Mouse (Mus musculus) liver, embryonic 15.5 days (tissue): Measurements from ENCODE around the gene 1700023F06Rik. TPM values are rescaled to one million over a fixed set of nuclear protein-coding genes. Genes with fewer than 3 reads are reported as not detected.

ENCODE experiments used
- ATAC-seq: fragments of 200-750 bp; cut with Nextera tagmentation; 2 replicates; pipeline ENCODE4 v1.8.0; 2017; ENCODE audit warnings: moderate number of reproducible peaks, mild to moderate bottlenecking, moderate library complexity; ENCODE audit not compliant: insufficient read depth
- H3K27ac ChIP-seq: fragments of 300-500 bp; sonication (generic); replicated peaks from 2 replicates; pipeline ENCODE4 v1.5.1; 2015; ENCODE audit warnings: mild to moderate bottlenecking, inconsistent platforms
- H3K27me3 ChIP-seq: fragments of 300-500 bp; sonication (generic); 2 replicates; pipeline ENCODE4 v1.6.1; 2015; ENCODE audit warnings: mild to moderate bottlenecking, inconsistent platforms
- H3K36me3 ChIP-seq: fragments of 300-500 bp; sonication (generic); replicated peaks from 2 replicates; pipeline ENCODE4 v1.6.1; 2015; ENCODE audit warnings: moderate library complexity, mild to moderate bottlenecking, inconsistent platforms
- H3K4me1 ChIP-seq: fragments of 300-500 bp; sonication (generic); replicated peaks from 2 replicates; pipeline ENCODE4 v1.6.1; 2015; ENCODE audit warnings: inconsistent platforms
- H3K4me2 ChIP-seq: fragments of 300-500 bp; sonication (generic); 2 replicates; pipeline ENCODE4 v1.6.1; 2015; ENCODE audit warnings: moderate library complexity, mild to moderate bottlenecking, inconsistent platforms
- H3K4me3 ChIP-seq: fragments of 300-500 bp; sonication (generic); replicated peaks from 2 replicates; pipeline ENCODE4 v1.5.1; 2015; ENCODE audit warnings: mild to moderate bottlenecking, inconsistent platforms
- H3K9ac ChIP-seq: fragments of 300-500 bp; sonication (generic); 2 replicates; pipeline ENCODE4 v1.6.1; 2015; ENCODE audit warnings: moderate library complexity, mild to moderate bottlenecking, inconsistent platforms
- H3K9me3 ChIP-seq: fragments of 300-500 bp; sonication (generic); replicated peaks from 2 replicates; pipeline ENCODE4 v1.6.1; 2016; ENCODE audit warnings: inconsistent platforms
- WGBS: fragments of 180-500 bp; shearing (Covaris S2); methylation state at CpG from one replicate; pipeline ENCODE4 v1.1.7; 2015; ENCODE audit warnings: mixed read lengths; ENCODE audit not compliant: insufficient replicate concordance; 5-methylcytosine and 5-hydroxymethylcytosine counted together
- polyA plus RNA-seq: library from polyadenylated mRNA; unstranded; fragments of >200 nt; fragmentation: Nextera tagmentation; extraction: Ambion mirVana; gene quantifications from 2 replicates; pipeline ENCODE4 v1.2.1, GENCODE M21; 2015

1700023F06Rik gene
- polyA plus RNA-seq, 1 experiment from 2014 or later: 0.08 TPM

DNA sequence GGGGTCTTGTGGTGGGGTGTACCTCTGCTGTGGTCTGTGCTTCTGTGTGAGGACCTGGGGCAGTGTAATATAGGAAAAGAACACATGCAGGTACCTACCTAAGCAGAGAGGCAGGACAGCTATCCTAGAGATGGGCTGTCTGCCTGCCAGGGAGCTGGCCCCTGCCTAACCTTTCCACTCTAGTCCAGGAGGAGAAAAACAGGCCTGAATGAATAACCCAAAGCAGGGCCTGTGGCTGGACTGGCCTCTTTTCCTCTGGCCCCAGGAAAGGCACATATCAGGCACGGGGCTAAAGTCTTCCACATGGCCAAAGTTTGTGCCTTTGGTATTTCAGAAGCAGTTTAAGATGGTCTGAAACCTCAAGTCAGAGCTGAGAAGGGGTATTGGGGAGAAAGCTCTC lies 27.9 kb downstream of the 1700023F06Rik start:
- no peak for ATAC-seq
- H3K4me1 ChIP-seq: peaks cover 11% of the 10 kb centered on the region; the same call in 1 of the 2 replicates
- H3K9me3 ChIP-seq: no peaks in the 10 kb centered on the region
- H3K36me3 ChIP-seq: no peaks in the 10 kb centered on the region
- H3K27me3 ChIP-seq: no peaks in the 10 kb centered on the region
- H3K4me3 ChIP-seq: no peak overlapping the region
- 50% methylated on average over 1 of the region's 1 CpGs for WGBS
- no peak overlapping the region for H3K9ac ChIP-seq
- H3K4me2 ChIP-seq: no peak overlapping the region
- no peak overlapping the region for H3K27ac ChIP-seq

DNA sequence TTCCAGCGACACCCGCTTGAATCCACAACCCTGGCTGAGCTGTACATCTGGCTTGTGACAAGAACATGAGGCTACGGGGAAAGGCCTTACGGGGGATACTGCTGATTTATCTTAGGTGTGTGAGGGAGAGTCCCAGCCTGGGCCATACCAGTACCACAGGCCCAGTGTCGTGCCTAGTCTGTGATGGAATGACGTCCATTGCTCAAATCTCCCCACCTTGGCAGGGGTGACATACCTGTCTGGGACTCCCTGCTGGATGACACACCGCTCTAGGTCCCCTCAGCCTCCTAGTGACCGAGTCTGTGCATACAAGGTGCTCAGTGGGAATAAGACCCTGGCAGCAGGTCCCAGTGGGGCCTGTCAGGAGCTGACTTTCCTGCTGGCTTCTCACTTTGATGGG lies 29.6 kb downstream of the 1700023F06Rik start:
- Histone ChIP-seq H3K4me1 (peaks cover 25% of the 10 kb centered on the region), H3K36me3 (no peaks in the 10 kb centered on the region), H3K4me3 (no peak overlapping the region), H3K4me2 (no peak overlapping the region), H3K9ac (no peak overlapping the region), H3K27ac (no peak overlapping the region), H3K27me3 (no peaks in the 10 kb centered on the region), H3K9me3 (no peaks in the 10 kb centered on the region)
- ATAC-seq: no peak
- 72% methylated on average over 8 of the region's 8 CpGs for WGBS

DNA sequence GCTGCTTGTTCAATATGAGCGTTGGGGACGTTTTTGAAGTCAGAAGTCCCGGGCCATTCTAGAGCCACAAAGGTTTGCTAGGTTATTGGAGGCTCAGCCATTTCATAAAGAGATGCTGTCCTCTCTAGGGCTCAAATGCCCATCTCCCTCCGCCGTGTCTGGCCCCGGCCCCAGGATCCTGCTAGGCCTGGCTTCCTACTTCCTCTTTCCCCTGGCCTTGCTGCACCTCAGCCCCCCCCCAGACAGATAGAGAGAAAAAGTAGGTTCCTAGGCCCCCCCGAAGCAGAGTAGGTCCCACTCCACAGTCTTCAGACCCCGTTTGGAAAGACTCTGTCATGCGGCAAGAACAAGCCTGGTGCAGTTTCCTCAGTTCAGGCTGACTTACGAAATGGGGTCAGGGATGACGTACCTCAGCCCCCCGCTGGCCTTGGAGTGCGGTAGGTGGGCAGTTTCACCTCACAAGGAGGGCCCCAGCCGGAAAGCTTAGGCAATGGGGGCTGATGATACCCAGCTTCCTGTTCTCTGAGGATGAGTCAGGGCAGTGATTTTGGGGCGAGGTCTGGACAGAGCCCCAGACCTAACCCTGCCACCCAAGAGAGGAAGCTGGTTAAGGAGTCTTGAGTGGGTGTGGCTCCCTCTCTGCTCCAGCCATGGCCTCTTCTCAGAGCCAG lies 30.4 kb downstream of the 1700023F06Rik start:
- H3K36me3 ChIP-seq: no peaks in the 10 kb centered on the region
- H3K4me2 ChIP-seq: peak overlapping the region; percentile 15; the same call in 1 of the 2 replicates
- H3K4me3 ChIP-seq: no peak overlapping the region
- H3K9me3 ChIP-seq: no peaks in the 10 kb centered on the region
- WGBS: 34% methylated on average over 15 of the region's 15 CpGs
- peaks cover 5% of the 10 kb centered on the region; the same call in 1 of the 2 replicates for H3K27me3 ChIP-seq
- peaks cover 32% of the 10 kb centered on the region for H3K4me1 ChIP-seq
- H3K9ac ChIP-seq: no peak overlapping the region
- ATAC-seq: peak; percentile 17; the same call in 1 of the 2 replicates
- H3K27ac ChIP-seq: no peak overlapping the region

DNA sequence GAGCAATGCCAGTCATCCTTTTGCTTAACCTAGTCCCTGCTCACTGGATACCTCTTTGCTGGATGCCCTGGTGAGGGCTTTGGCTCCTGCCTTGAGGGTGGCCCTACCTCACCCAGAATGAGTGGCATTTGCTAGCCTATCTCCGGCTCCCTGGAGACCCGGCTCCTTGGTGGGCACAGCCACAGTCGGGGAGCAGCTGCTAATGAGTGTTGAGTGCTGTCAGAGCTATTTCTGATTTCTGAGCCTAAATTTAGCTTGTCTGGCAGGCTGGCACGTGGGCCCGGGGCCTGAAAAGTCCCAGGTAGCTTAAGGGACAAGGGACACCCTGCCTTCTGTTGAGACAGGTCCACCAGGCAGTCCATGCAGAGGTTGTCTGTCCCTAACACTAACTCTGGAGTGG lies 31.1 kb downstream of the 1700023F06Rik start:
- peak overlapping the region; percentile 15 for H3K4me2 ChIP-seq
- no peaks in the 10 kb centered on the region for H3K36me3 ChIP-seq
- H3K27ac ChIP-seq: no peak overlapping the region
- ATAC-seq: no peak
- H3K4me1 ChIP-seq: peaks cover 32% of the 10 kb centered on the region
- no peaks in the 10 kb centered on the region for H3K9me3 ChIP-seq
- WGBS: 53% methylated on average over 5 of the region's 5 CpGs
- H3K27me3 ChIP-seq: peaks cover 12% of the 10 kb centered on the region
- H3K9ac ChIP-seq: no peak overlapping the region
- no peak overlapping the region for H3K4me3 ChIP-seq

DNA sequence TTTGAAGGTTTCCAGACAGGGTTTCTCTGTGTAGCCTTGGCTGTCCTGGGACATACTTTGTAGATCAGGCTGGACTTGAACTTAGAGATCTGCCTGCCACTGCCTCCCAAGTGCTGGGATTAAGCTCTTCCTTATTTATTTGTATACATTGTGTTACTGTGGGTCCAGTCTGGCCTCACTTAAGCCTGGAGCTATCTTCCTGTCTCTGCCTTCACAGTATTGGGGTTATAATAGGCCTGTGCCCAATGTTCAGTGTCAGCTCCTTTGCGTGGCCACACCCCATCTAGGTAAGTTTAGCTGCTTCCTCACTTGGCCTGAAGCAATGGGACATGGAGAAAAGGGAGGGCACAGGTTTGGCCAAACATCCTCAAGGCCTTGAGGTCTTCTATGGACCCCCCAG lies 31.8 kb downstream of the 1700023F06Rik start:
- no peak for ATAC-seq
- 74% methylated on average over 1 of the region's 1 CpGs for WGBS
- H3K27me3 ChIP-seq: peaks cover 19% of the 10 kb centered on the region
- H3K4me3 ChIP-seq: no peak overlapping the region
- no peaks in the 10 kb centered on the region for H3K9me3 ChIP-seq
- H3K36me3 ChIP-seq: no peaks in the 10 kb centered on the region
- no peak overlapping the region for H3K9ac ChIP-seq
- peaks cover 33% of the 10 kb centered on the region for H3K4me1 ChIP-seq
- H3K27ac ChIP-seq: no peak overlapping the region
- H3K4me2 ChIP-seq: 0 out of 2 replicates have a peak overlapping the region, but pooled peaks have one; percentile 15

DNA sequence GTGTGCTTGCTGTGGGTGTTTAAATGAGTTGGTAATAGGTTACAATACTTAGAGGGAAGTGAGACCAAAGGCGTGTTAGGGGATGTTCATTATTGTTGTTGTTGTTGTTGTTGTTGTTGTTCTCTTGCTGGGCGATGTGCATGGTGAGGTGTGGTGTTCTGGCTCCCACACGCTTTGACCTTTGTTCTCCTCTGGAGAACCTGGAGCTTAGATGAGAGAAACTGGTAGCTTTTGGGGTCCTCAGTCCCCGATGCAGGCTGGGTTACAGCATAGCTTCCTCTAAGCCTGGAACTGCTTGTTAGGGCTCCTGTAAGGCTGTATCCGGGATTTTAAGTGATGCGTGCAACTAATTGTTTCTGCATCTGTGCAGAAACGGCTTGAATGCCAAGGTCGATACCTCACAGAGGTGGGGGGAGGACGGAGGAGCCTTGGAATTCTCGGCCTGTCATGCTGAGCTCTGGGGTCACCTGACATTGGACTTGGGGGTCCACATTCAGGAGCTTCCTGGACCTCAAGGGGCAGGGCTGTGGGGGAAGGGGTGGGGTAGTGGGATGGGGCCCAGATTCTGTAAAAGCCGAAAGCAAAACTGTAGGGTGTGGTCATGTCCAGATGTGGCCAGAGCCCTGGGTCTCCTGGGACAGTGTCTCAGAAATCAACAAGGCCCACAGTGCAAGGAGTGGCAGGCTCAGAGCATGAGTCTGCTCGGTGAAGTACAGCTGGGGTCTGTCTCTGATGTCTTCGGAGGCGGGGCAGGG lies 32.5 kb downstream of the 1700023F06Rik start:
- no peak for ATAC-seq
- H3K27me3 ChIP-seq: peaks cover 26% of the 10 kb centered on the region
- H3K4me1 ChIP-seq: peaks cover 40% of the 10 kb centered on the region
- no peaks in the 10 kb centered on the region for H3K36me3 ChIP-seq
- WGBS: 40% methylated on average over 14 of the region's 14 CpGs
- no peak overlapping the region for H3K4me3 ChIP-seq
- 0 out of 2 replicates have a peak overlapping the region, but pooled peaks have one; percentile 11 for H3K27ac ChIP-seq
- peak overlapping the region; percentile 20 for H3K4me2 ChIP-seq
- no peaks in the 10 kb centered on the region for H3K9me3 ChIP-seq
- H3K9ac ChIP-seq: no peak overlapping the region

DNA sequence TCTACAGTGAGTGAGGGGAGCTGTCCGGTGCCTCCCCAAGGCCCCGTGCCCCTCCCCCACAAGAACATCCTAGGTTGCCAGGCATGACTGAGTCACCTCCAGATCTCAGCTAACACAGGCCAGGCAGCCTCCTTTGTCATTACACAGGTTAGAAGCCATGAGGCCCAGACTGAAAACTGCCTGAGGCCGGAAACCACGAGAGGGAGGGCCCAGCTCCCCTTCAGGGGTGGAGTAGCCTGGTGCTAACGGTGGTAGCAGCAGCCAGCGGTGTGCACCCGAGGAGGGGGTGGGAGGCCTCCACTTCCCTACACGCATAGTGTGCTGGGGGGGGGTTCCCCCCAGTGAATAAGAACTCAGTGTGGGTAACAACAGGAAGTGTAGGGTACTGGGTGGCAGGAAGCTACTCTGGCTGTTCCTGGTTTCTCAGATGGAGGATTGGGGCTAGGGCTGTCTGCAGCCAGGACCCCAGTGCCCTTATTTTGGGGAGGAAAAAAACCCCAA lies 33.4 kb downstream of the 1700023F06Rik start:
- Histone ChIP-seq H3K9me3 (no peaks in the 10 kb centered on the region), H3K4me1 (peaks cover 45% of the 10 kb centered on the region), H3K4me2 (peak overlapping the region; percentile 69), H3K36me3 (no peaks in the 10 kb centered on the region), H3K4me3 (no peak overlapping the region), H3K27me3 (peaks cover 35% of the 10 kb centered on the region), H3K9ac (no peak overlapping the region), H3K27ac (peak overlapping the region; percentile 64)
- 10% methylated on average over 8 of the region's 8 CpGs for WGBS
- peak; percentile 58 for ATAC-seq

DNA sequence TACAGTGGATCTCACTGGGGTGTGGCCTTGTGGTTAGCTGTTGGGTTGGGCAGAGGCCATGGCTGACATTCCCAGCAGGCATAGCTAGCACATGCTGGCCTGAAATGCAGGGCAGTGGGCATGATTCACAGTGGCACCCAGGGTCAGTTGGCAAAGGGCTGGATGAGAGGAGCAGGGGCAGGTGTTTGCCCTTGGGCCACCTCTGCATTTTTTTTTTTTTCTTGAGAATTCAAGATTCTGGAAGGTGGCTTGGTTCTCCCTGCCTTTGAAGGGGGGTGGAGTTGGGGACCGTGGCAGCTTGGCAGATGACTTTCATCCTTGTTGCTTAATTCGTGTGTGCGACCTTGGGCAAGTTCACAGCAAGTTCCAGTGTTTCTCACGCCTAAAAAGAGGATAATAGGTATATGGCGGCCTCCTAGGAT lies 33.9 kb downstream of the 1700023F06Rik start:
- whole genome bisulfite sequencing: 13% methylated on average over 5 of the region's 5 CpGs
- Histone ChIP-seq H3K4me1 (peaks cover 45% of the 10 kb centered on the region), H3K27me3 (peaks cover 40% of the 10 kb centered on the region), H3K36me3 (no peaks in the 10 kb centered on the region), H3K4me3 (no peak overlapping the region), H3K9me3 (no peaks in the 10 kb centered on the region), H3K4me2 (peak overlapping the region; percentile 69), H3K27ac (peak overlapping the region; percentile 64), H3K9ac (no peak overlapping the region)
- ATAC-seq: no peak

DNA sequence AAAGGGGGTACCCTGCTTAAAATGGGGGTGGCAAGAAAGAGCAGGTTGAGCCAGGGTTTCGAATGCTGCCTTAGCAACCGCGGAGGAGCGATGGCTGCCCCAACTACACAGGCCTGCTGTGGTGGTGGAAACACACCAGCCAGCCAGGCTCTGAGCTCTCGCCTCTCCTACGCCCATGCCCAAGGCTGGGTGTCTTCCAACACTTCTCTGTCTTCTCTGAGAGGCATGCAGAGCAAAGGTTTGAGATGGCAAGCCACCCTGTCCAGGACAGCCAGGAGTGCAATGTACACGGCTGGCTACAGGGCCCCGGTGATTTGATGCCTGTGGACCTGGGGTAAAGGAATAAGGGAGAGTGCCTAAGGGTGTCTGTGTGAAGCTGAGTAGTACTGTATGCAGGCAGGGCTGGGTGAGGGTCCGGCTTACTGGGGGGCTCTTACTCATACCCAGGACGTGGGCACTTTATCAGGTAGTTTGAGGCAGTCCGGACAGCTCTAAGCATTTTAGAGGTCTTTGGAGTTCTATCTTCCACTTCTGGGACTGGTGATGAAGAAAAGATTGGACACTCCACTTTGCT lies 34.5 kb downstream of the 1700023F06Rik start:
- no peak overlapping the region for H3K9ac ChIP-seq
- peaks cover 45% of the 10 kb centered on the region for H3K4me1 ChIP-seq
- WGBS: 58% methylated on average over 11 of the region's 11 CpGs
- peak overlapping the region; percentile 62 for H3K27ac ChIP-seq
- H3K9me3 ChIP-seq: no peaks in the 10 kb centered on the region
- H3K36me3 ChIP-seq: no peaks in the 10 kb centered on the region
- no peak for ATAC-seq
- H3K27me3 ChIP-seq: peaks cover 46% of the 10 kb centered on the region
- H3K4me2 ChIP-seq: peak overlapping the region; percentile 69
- H3K4me3 ChIP-seq: peak overlapping the region; percentile 2; the same call in 1 of the 2 replicates

DNA sequence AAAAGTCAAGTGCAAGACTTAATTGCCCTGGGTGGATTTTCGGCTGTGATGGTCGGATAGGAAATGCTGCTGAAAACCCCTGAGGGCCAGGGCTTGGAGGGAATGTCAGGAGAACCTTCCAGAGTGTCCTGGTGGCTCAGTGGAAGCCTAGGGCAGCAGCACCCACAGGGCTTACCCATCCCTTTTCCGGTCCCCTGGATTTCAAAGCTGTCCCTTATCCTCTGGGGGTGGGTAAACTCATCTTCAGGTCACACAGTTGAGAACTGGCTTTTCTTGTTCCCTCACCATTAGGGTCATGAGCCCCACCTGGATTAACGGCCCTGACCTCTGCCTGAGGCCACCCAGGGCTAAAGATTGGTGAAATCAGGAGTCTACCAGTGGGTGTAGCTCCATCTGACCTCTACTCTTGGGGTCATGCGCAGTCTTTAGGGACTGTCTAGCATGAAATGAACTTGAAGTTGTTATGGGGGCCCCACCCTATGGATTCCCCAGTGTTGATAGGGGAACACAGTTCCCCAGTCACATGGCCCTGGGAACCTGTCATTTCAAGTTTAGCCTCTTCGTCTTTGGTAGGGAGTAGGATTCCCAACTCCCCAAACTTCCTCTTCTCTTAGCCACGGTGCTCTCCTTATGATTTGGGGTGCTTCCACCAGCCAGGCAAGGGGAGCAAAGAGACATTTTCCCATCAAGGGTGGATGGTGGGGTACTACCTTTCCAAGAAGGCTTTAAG lies 35.2 kb downstream of the 1700023F06Rik start:
- H3K27me3 ChIP-seq: peaks cover 47% of the 10 kb centered on the region
- peak overlapping the region; percentile 69 for H3K4me2 ChIP-seq
- peak overlapping the region; percentile 62; the same call in 1 of the 2 replicates for H3K27ac ChIP-seq
- H3K36me3 ChIP-seq: no peaks in the 10 kb centered on the region
- no peak overlapping the region for H3K9ac ChIP-seq
- WGBS: 50% methylated on average over 7 of the region's 7 CpGs
- no peaks in the 10 kb centered on the region for H3K9me3 ChIP-seq
- no peak for ATAC-seq
- H3K4me1 ChIP-seq: peaks cover 45% of the 10 kb centered on the region
- H3K4me3 ChIP-seq: peak overlapping the region; percentile 56
